ENCODE assay signal across 21 mouse cellular contexts in the genomic region with DNA sequence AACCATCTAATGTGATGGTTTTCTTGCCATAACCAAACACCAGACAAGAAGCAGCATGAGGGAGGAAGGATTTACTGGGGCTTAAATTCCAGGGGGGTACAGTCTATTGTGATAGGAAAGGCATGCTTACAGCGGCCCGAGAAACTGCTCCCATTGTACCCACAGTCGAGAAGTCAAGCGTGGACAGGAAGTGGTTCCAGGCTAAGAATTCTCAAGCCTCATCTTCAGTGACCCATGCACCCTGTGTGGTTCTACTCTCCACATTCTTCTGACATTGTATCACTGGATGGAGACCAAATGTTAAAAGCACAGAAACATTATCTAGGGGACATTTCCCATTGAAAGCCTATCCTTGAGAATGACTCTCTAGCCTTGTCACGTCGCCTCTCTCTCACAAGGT.
DNase-seq lines count a peak whose midpoint lies in the region; ATAC-seq and TF ChIP-seq lines count a peak whose summit lies in the region.
"Had no signal": no experiment of that assay in that cellular context is flagged by ENCODE, and none has a peak within 500 bp of the region (broad histone marks: within the 10 kb centered on the region; RNA-seq: fewer than 3 reads in every experiment).

No protein-coding gene starts in this region.

- peak; percentile 79 for ATAC-seq in kidney, embryonic 15.5 days (replicated peaks; ENCODE audit: low FRiP score)
- ATAC-seq in kidney, postnatal 0 days (replicated peaks; ENCODE audit: low FRiP score, low read depth): peak; percentile 71; the same call in 1 of the 2 replicates
- ATAC-seq in Patski: peak; percentile 98
- ATAC-seq: forebrain, embryonic 13.5 days; forebrain, embryonic 15.5 days; forebrain, postnatal 0 days had no signal

- POLR2A ChIA-PET in Patski (lab: Charles Lee): no interaction called here

- TF ChIP-seq CTCF in kidney, postnatal 0 days (IDR thresholded peaks at IDR 0.05; ENCODE audit: low read depth): no peak
- TF ChIP-seq CTCF in Patski (IDR thresholded peaks at IDR 0.05): no peak

- no peak overlapping the region for H3K9ac ChIP-seq in kidney, embryonic 15.5 days
- no peak overlapping the region for H3K9ac ChIP-seq in kidney, postnatal 0 days (ENCODE audit: low read depth, low read length)
- H3K9ac ChIP-seq: embryonic facial prominence, embryonic 12.5 days; forebrain, embryonic 13.5 days; forebrain, embryonic 15.5 days; forebrain, postnatal 0 days had no signal

- WGBS in kidney, embryonic 15.5 days: 43% methylated on average over 6 of the region's 6 CpGs
- 49% methylated on average over 6 of the region's 6 CpGs for WGBS in kidney, postnatal 0 days

- no peak overlapping the region for H3K27ac ChIP-seq in kidney, embryonic 15.5 days
- H3K27ac ChIP-seq in kidney, postnatal 0 days: no peak overlapping the region
- H3K27ac ChIP-seq: embryonic facial prominence, embryonic 10.5 days; embryonic facial prominence, embryonic 12.5 days; forebrain, embryonic 13.5 days; forebrain, embryonic 15.5 days had no signal

- H3K9me3 ChIP-seq in kidney, embryonic 15.5 days (replicated peaks): no peaks in the 10 kb centered on the region
- H3K9me3 ChIP-seq in kidney, postnatal 0 days (replicated peaks; ENCODE audit: low read length): no peaks in the 10 kb centered on the region
- H3K9me3 ChIP-seq: embryonic facial prominence, embryonic 10.5 days; embryonic facial prominence, embryonic 12.5 days; forebrain, embryonic 13.5 days; forebrain, embryonic 15.5 days had no signal

- CTCF ChIA-PET in Patski (lab: Charles Lee): interaction anchor here (1.1 to 1.9 kb wide), 2 partner anchors 20 to 22 kb away, joined by 3 to 8 read pairs; no protein-coding TSS in a partner anchor

- H3K4me1 ChIP-seq in kidney, embryonic 15.5 days: no peaks in the 10 kb centered on the region
- H3K4me1 ChIP-seq in kidney, postnatal 0 days (replicated peaks; ENCODE audit: insufficient read depth, low read length): no peaks in the 10 kb centered on the region
- H3K4me1 ChIP-seq: embryonic facial prominence, embryonic 12.5 days had no signal

- no peak overlapping the region for H3K4me3 ChIP-seq in kidney, embryonic 15.5 days (replicated peaks)
- H3K4me3 ChIP-seq in kidney, postnatal 0 days (replicated peaks; ENCODE audit: low read depth, low read length): no peak overlapping the region
- H3K4me3 ChIP-seq: embryonic facial prominence, embryonic 10.5 days; embryonic facial prominence, embryonic 12.5 days; forebrain, embryonic 13.5 days; forebrain, embryonic 15.5 days had no signal

- no peaks in the 10 kb centered on the region for H3K27me3 ChIP-seq in kidney, embryonic 15.5 days
- H3K27me3 ChIP-seq in kidney, postnatal 0 days (ENCODE audit: insufficient read depth, low read length): no peaks in the 10 kb centered on the region
- H3K27me3 ChIP-seq in Patski: no peaks in the 10 kb centered on the region
- H3K27me3 ChIP-seq: embryonic facial prominence, embryonic 12.5 days; forebrain, embryonic 13.5 days; forebrain, embryonic 15.5 days had no signal

- no peak for DNase-seq in kidney, postnatal 25 days
- peak; percentile 62 for DNase-seq in kidney, postnatal 0 days (ENCODE audit: low spot score)
- DNase-seq in kidney, adult 18-20 months: no peak
- DNase-seq in 3T3-L1 (ENCODE audit: low read depth, low spot score) (peak; percentile 26), Patski (ENCODE audit: low read depth, low spot score) (peak; percentile 96)
- no peak for DNase-seq in natural killer cell, adult 2 months (ENCODE audit: low spot score in 2 of 2)
- DNase-seq in adrenal gland, adult 2 months: no peak
- DNase-seq: adrenal gland, adult 8-10 months; adrenal gland, postnatal 14 days; adrenal gland, postnatal 36 days; cerebellum, adult 11-12 months; cerebellum, adult 2 months; cerebellum, adult 9-10 months; cerebellum, postnatal 10 days; cerebellum, postnatal 25 days; forebrain, postnatal 0 days had no signal

- no peaks in the 10 kb centered on the region for H3K36me3 ChIP-seq in kidney, embryonic 15.5 days
- no peaks in the 10 kb centered on the region for H3K36me3 ChIP-seq in kidney, postnatal 0 days (ENCODE audit: insufficient read depth, low read length)
- H3K36me3 ChIP-seq: embryonic facial prominence, embryonic 10.5 days; embryonic facial prominence, embryonic 12.5 days; forebrain, embryonic 15.5 days had no signal

- in situ Hi-C loops in Patski (cut with MboI; ENCODE audit: low pct_unique_long_range_greater_than_20kb): no loop called here

- no peak overlapping the region for H3K4me2 ChIP-seq in kidney, embryonic 15.5 days
- H3K4me2 ChIP-seq in kidney, postnatal 0 days (ENCODE audit: low read length): no peak overlapping the region
- H3K4me2 ChIP-seq: embryonic facial prominence, embryonic 12.5 days; forebrain, embryonic 13.5 days; forebrain, embryonic 15.5 days had no signal

Comparison
In these comparisons a context has a peak if more than half of its experiments do, and no peak if none do; other contexts are left out.
1. DNase-seq: peak in kidney, postnatal 0 days (single experiment), 3T3-L1 (single experiment) and Patski (single experiment); none in kidney, postnatal 25 days (0 of 2), kidney, adult 18-20 months (single experiment), natural killer cell, adult 2 months (0 of 2) and adrenal gland, adult 2 months (single experiment).
2. Peak in every context shown above with its lines, with median percentiles within 50 percentile points of each other: ATAC-seq.